Mouse (Mus musculus) frontal cortex, postnatal 14 days (tissue): ENCODE measurements around the gene Npas2.

Source experiments
- DNase-seq, 2 experiments: peaks; one replicate each; pipeline ENCODE4 v3.0.0; 2022; ENCODE audit warnings: low spot score in 2 of 2

The Npas2 gene

DNA sequence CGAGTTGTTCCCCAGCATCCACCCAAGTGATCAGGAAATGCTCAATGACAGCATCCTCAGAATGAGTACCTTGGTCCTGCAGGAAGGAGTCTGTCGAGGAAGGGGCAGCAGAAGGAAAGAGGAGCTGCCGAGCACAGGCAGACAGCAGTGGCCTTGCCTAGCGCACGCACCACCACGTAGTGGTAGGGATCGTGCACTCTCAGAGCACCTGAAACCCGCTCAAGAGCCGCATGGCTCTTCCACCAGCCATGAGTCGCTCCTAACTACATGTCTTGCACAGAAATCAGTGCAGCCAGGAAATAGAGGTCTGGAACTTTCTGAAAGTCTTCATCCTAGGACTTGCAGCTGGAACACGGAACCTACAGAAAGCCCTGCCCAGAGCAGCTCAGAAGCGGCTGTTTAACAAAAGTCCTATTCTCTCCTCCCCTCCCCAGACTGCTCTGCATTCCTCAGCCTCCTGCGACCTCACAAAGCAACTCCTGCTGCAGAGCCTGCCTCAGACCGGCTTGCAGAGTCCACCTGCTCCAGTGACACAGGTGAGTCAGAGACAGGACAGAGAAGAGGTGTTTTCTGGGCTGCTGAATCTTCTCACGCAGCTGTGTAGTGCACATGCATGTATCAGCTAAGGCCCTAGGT is 142.1 kb downstream of the Npas2 start:
- no peak for DNase-seq

DNA sequence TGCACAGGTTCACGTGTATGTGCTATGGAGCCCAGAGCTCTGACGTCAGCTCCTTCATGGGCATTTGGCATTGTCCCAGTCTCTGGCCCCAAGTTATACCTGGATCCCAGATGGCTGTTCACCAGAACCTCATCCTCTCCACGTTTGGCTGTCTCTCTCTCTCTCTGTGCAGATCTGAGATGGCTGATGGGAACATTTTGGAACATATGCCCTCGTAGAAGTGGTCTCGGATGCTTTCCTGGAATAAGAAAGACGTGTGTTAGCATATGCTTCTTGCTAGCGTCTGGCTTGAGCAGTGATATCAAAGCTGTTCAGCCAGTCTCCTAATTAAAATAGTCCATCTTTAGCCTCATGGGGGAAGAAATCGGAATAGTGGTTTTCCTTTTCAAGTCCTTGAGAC is 143.3 kb downstream of the Npas2 start:
- no peak for DNase-seq

DNA sequence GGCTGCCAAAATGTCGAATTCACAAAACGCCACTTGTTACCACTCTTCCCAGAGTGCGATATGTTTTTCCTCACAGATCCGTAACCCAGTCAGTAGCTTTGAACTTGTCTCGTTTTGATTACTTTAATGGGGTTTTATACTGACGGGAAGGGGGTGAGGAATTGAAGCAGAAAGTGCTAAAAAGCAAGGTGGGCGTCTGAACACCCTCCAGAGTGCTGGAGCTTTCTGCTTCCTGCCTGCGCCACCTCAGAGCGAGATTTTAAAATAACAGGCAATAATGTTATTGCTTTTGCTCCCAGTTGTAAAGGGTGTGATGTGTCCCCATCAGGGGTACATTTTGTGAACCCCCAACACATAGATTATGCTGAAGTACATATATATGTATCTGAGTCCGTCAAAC is 145.3 kb downstream of the Npas2 start:
- DNase-seq: no peak

DNA sequence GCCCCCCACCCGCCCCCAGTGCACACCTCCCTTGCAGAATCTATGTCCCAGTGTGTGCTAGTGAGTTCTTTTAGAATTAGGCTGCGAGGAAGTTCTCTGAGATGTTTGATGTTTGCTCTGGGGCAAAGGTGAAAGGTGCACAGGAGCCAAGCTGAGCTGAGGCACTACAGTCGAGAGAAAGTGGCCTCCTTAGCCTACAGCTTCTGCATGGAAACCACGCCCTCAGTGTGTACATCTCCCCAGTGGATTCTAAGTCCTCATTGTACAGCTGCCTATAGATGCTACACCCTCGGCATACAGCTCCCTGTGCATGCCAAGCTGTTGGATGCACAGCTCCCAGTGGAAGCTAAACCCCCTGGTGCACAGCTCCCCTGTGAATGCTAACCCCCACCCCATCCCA is 145.9 kb downstream of the Npas2 start:
- no peak for DNase-seq

DNA sequence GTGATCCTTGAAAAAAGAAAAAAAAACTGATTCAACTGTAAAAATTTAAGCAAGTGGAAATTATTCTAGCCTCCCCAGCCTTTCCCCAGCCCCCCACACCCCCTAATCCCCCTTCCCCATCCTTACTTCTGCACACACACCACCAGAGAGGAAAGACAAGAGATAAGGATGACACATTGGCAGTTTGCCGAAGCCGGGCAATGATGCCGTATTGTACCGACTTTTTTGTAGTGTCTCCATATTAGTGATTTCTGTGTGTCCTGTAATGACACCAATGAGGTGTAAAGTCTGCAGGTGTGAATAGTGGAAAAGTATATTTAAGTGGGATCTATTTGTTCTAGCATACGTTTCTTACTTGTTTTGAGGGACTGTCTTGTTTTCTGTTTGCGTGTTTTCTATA is 146.6 kb downstream of the Npas2 start:
- DNase-seq: no peak

DNA sequence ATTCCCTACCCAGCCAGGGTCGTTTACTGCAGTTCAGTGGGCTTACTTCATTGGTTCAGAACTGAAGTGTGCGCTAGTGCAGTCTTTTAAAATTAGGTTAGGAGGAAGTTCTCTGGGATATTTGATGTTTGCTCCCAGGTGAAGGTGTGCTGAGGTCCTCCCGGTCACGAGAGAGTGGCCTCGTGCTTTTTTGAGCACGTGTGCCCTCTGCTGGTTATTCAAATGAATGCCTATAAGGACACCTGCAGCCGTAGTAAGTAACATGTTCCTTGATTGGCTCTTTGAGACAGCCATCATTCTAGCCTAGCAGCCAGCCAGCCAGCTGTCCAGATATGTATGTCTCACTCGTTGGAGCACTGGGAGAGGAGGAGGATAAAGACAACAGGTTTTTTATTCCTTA is 147.1 kb downstream of the Npas2 start:
- DNase-seq: no peak

DNA sequence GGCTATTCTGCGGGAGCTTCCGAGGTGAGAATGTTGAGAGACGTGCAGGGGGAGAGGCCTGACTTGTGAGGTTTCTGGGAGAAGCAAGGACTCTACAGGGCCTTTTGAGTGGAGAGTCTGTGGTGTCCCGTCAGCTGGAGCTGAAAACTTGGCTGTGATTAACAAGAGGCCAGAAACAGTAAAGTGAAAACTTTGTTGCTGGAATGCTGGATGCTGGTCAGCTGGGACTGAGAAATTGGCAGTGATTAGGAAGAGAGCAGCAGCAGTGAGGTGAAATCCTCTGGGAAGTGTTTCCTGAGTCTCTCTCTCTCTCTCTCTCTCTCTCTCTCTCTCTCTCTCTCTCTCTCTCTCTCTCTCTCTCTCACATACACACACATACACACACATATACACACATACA is 148.3 kb downstream of the Npas2 start:
- no peak for DNase-seq

- no peak for DNase-seq
These were observed 149.7 kb downstream of the Npas2 start for GRCm38 (mm10) chr1:39343242-39343641.

DNA sequence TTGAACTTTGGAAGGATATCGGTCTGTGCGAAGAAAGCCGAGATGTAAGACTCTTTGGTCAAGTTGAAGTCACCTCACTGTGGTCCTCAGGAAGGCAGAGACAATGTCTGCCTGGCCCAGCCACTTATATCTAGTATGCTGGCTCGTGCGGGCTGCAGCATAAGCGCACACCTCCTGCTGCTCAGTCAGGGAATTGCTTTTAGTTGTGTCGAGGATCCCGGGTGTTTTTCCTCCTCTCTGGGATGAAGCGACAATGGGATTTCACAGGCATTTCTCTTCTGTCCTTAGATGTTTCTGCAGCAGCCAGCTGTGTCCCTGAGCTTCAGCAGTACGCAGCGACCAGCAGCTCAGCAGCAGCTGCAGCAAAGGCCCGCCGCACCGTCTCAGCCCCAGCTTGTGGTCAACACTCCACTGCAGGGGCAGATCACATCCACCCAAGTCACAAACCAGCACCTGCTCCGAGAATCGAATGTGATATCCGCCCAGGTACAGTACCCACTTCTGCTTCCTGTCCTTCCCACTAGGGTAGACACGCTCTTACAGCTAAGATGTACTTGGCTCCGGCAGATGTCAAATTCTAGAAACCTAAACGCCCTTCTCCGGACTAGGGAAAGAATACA is 151.6 kb downstream of the Npas2 start:
- DNase-seq: no peak

DNA sequence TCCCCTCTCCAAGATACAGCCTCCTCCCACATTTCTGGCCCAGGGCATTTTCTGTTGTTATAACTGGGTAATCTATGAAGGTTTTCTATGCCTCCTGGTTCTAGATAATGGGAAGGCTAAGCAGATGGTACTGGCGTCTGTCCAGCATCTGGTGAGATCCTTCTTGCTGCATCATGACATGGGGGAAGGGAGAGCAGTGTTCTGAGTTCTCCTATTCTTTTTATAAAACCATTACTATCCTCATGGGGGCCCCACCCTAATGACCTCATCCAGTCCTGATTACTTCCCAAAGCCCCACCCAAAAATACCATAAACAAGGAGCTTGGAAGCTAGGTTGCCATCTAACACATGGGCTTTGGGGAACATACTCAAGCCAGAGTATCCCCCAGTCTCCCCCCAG is 155.5 kb downstream of the Npas2 start:
- DNase-seq: no peak

- no peak for DNase-seq
These were observed 155.9 kb downstream of the Npas2 start for GRCm38 (mm10) chr1:39349427-39349826.

GRCm38 (mm10) chr1:39361754-39362514 is 168.4 kb downstream of the Npas2 start:
- no peak for DNase-seq

DNA sequence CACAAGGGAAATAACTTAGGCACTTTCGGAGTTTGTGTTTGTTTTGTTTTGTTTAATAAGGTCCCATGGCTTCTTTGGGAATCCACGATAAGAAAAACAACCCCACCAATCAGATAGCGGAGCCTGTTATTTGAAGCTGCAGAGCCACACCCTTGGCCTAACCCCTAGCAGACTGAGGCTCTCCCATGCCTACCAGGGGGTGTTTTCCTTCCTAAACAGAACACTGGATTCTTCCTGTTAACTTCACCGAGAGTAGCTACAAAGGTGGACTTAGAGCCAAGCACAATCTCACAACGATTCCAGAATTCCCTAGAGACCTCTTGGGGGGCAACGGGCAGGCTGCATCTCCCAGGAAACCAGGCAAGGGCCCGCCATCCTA is 169.0 kb downstream of the Npas2 start:
- no peak for DNase-seq

- DNase-seq: no peak
These were observed 172.0 kb downstream of the Npas2 start for GRCm38 (mm10) chr1:39365562-39365961.

- DNase-seq: no peak
These were observed 173.5 kb downstream of the Npas2 start for GRCm38 (mm10) chr1:39367045-39367444.

DNA sequence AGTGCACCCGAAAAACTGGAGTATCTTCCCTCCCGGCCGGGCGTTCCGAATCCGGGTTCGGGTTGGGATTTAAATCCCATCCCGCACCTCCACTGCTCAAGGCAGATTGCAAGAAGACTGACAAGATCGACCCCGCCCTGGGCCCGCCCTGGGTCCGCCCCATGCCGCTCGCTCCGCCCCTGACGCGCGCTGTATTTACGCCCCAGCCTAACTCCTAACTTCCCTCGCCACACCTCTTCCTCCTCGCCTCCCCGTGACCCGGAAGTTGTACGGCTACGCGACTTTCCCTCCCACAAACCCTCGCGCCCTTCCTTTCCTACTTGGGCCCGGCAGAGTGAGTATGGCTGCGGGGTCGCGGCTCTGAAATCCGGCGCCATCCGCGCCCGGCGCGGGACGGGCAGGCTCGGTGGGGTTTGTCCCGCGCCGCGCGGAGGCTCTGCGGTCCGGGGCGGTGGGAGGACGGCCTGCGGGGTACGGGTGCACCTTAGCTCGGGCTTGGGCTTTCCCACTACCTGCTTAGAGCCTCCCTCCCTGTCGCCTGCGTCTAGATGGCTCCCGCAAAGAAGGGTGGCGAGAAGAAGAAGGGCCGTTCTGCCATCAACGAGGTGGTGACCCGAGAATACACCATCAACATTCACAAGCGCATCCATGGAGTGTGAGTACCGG is 174.2 kb downstream of the Npas2 start, which contains the start of gene Rpl31:
Gene Rpl31, plus strand, starts transcription at position 242 of the 666 bp plus-strand sequence.
- DNase-seq: peak; percentile 96 to 99

GRCm38 (mm10) chr1:39368267-39368841 is 174.8 kb downstream of the Npas2 start:
- no peak for DNase-seq

- DNase-seq: no peak
These were observed 176.9 kb downstream of the Npas2 start for GRCm38 (mm10) chr1:39370431-39370830.

GRCm38 (mm10) chr1:39372220-39372843 is 178.8 kb downstream of the Npas2 start:
- DNase-seq: no peak

GRCm38 (mm10) chr1:39373378-39373777 is 179.8 kb downstream of the Npas2 start:
- no peak for DNase-seq

- no peak for DNase-seq
These were observed 180.8 kb downstream of the Npas2 start for GRCm38 (mm10) chr1:39374231-39374809.
